Mouse (Mus musculus) testis, adult 2 months (tissue): ENCODE measurements around the gene Calm1.

ENCODE experiments used
- CTCF ChIP-seq: fragments of 200-500 bp; IDR thresholded peaks from 2 replicates; pipeline ENCODE4 v1.5.1; 2012; ENCODE audit warnings: low read depth, mild to moderate bottlenecking, inconsistent platforms, low read length, moderate library complexity; ENCODE audit not compliant: control insufficient read depth, insufficient read depth, insufficient replicate concordance
- POLR2A ChIP-seq: fragments of 200-500 bp; IDR thresholded peaks from 2 replicates; pipeline ENCODE4 v1.6.1; 2012; ENCODE audit warnings: low read depth, mild to moderate bottlenecking, inconsistent platforms, low read length, moderate library complexity; ENCODE audit not compliant: control insufficient read depth

DNA sequence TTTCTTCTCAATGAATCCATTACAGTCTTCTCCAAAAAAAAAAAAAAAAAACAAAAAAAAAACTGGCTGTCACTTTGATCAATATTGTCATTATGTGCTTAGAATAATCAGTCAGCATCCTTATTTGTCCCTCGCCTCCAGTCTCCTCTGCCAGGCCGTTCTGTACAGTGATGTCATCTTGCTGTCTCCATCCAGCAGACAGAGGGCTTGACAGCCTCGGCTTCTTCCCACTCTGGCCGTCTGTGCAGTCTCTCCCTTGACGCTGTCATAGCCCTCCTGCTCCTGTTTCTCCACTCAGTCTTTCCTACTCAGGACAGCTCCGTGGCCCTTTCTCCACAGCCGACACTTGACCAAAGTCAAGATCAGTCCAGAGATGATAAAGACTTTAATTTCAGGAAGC is 26.8 kb upstream of the Calm1 start:
- TF ChIP-seq CTCF (no peak), POLR2A (no peak)
